Mouse (Mus musculus) heart, embryonic 10.5 days (tissue): Measurements from ENCODE around the gene Borcs8. TPM values are rescaled to one million over a fixed set of nuclear protein-coding genes. Genes with fewer than 3 reads are reported as not detected.

ENCODE experiments used
- DNase-seq: peaks from one replicate; pipeline ENCODE4 v3.0.0-alpha.2; 2017; ENCODE audit warnings: low spot score
- H3K27ac ChIP-seq: fragments of 300-500 bp; sonication (generic); 2 replicates; pipeline ENCODE4 v1.5.1; 2016; ENCODE audit warnings: mild to moderate bottlenecking
- H3K27me3 ChIP-seq: fragments of 300-500 bp; sonication (generic); 2 replicates; pipeline ENCODE4 v1.6.1; 2016; ENCODE audit warnings: mild to moderate bottlenecking; ENCODE audit not compliant: poor library complexity, insufficient read depth, severe bottlenecking
- H3K36me3 ChIP-seq: fragments of 300-500 bp; sonication (generic); 2 replicates; pipeline ENCODE4 v1.6.1; 2016; ENCODE audit warnings: mild to moderate bottlenecking, moderate library complexity
- H3K4me1 ChIP-seq: fragments of 300-500 bp; sonication (generic); 2 replicates; pipeline ENCODE4 v1.6.1; 2016; ENCODE audit warnings: mild to moderate bottlenecking
- H3K4me3 ChIP-seq: fragments of 300-500 bp; sonication (generic); 2 replicates; pipeline ENCODE4 v1.5.1; 2016; ENCODE audit warnings: mild to moderate bottlenecking, moderate library complexity
- H3K9me3 ChIP-seq: fragments of 300-500 bp; sonication (generic); 2 replicates; pipeline ENCODE4 v1.6.1; 2016; ENCODE audit warnings: mild to moderate bottlenecking, moderate library complexity
- WGBS: fragments of 180-500 bp; shearing (Covaris S2); methylation state at CpG from one replicate; pipeline ENCODE4 v1.1.7; 2016; 5-methylcytosine and 5-hydroxymethylcytosine counted together
- polyA plus RNA-seq: library from polyadenylated mRNA; unstranded; fragments of >200 nt; fragmentation: Nextera tagmentation; extraction: Ambion mirVana; gene quantifications from 2 replicates; pipeline ENCODE4 v1.2.1, GENCODE M21; 2016

The Borcs8 gene
- polyA plus RNA-seq, 1 experiment from 2014 or later: 43.9 TPM

DNA sequence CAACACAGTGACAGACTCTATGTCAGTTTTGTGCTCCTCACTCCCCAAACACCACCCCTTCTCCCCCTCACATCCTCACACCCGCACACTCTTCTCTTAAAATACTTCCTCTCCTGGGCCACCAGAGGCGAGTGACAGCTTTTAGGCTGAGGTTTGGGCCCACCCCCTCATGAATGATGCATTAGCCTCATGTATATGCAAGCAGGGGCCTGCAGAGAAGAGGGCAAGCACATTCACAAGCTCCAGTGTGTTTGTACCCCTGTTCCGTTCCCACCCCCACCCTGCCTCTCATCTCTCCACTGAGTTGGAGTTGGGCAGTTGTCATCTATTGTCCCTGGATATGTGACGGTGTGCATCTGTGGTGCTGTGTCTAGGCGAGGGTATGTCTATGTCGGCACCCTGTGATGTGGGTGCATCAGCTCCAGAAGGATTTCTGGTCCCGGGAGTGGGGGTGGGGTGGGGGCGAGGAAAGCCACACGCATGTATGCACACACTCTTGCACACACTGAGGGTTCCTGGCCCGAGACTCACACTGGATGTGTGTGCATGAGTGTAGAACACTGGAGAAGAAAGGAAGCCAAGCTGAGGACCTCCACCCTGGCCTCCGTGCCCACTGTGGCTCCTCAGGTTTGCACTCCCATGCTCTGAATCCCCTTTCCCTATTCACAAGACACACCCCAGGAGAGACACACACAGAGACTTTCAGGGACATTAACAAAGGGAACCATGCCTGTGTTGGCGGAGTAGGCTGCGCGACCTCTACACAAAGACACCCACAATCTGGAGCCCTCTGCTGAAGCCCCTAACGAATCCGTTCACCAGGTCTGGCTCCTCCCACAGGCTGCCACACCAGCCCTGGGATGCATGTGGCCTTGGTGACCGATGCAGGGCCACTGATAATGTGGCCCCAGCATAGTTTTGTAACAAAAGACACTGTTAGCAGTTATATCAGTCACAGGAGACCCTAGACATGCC lies 20.3 kb upstream of the Borcs8 start:
- Histone ChIP-seq H3K9me3 (no peaks in the 10 kb centered on the region), H3K27ac (no peak overlapping the region), H3K4me1 (peaks cover 9% of the 10 kb centered on the region), H3K36me3 (no peaks in the 10 kb centered on the region), H3K27me3 (peaks cover 93% of the 10 kb centered on the region), H3K4me3 (no peak overlapping the region)
- 18% methylated on average over 17 of the region's 17 CpGs for WGBS
- DNase-seq: no peak

DNA sequence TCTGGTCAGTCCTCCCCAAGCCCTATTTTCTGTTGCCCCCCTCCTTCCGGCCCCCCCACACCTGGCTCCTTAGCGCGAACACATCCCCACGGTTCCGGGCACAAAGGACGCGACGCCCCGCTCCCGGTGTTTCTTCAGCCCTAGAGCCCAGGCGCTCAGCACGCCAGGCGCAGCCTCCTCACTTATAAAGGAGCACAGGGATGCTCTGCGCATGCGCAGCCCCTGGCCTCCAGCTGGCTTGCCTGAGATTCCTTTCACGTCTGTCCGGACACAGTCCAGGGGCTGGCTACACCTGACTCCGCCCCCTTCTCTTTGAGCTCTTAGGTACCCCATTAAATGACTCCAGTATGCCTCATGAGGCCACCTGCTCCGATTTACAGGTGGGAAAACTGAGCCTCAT lies 18.6 kb upstream of the Borcs8 start, which contains the start of gene Ncan:
Gene Ncan, minus strand, starts transcription at position 207 of the 400 bp plus-strand sequence.
- DNase-seq: peak; percentile 84
- 2% methylated on average over 19 of the region's 19 CpGs for WGBS
- Histone ChIP-seq H3K4me3 (peak within 1 kb of the TSS; percentile 42), H3K36me3 (no peaks in the 10 kb centered on the region), H3K4me1 (peaks cover 9% of the 10 kb centered on the region), H3K27ac (no peak within 1 kb of the TSS), H3K9me3 (no peaks in the 10 kb centered on the region), H3K27me3 (peaks cover 87% of the 10 kb centered on the region)

DNA sequence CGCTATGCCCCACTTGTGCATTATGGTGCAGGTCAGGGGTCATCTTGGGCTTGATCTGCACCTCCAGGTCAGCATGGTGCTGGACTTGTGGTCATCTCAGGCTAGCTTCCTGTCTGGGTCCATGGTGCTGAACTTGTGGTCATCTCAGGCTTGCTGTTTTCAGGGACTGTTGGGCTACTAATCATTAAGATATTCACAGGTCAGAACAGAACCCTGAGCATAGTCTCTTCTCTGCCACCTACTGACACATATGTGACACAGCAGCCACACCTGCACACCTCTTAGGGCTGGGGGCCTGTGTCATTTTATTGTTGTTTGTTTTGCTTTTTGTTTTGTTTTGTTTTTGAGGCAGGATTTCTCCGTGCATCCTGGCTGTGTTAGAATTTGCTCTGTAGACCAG lies 16.4 kb upstream of the Borcs8 start:
- no peak overlapping the region for H3K27ac ChIP-seq
- peaks cover 9% of the 10 kb centered on the region for H3K4me1 ChIP-seq
- no peak for DNase-seq
- H3K9me3 ChIP-seq: no peaks in the 10 kb centered on the region
- peaks cover 65% of the 10 kb centered on the region for H3K27me3 ChIP-seq
- no peaks in the 10 kb centered on the region for H3K36me3 ChIP-seq
- H3K4me3 ChIP-seq: no peak overlapping the region
- 56% methylated on average over 2 of the region's 2 CpGs for WGBS

DNA sequence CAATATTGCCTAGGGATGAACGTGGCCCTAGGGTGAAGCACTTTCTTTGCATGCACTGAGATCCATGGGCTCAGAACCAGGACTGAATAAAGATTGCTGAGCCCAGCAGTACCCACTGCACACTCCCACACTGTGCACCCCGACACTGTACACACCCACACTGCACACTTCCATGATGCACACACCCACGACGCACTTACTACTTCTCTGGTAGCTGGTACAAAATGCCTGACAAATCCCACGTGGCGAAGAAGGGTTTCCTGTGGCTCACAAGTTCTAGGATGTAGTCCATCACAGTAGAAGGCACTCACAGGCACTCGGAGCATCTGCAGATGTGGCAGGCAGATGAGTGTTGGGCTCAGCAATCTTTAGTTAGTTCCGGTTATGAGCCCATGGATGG lies 14.3 kb upstream of the Borcs8 start:
- H3K36me3 ChIP-seq: no peaks in the 10 kb centered on the region
- no peak overlapping the region for H3K27ac ChIP-seq
- H3K4me3 ChIP-seq: no peak overlapping the region
- DNase-seq: no peak
- 62% methylated on average over 8 of the region's 8 CpGs for WGBS
- H3K9me3 ChIP-seq: no peaks in the 10 kb centered on the region
- peaks cover 44% of the 10 kb centered on the region for H3K27me3 ChIP-seq
- H3K4me1 ChIP-seq: peaks cover 17% of the 10 kb centered on the region

DNA sequence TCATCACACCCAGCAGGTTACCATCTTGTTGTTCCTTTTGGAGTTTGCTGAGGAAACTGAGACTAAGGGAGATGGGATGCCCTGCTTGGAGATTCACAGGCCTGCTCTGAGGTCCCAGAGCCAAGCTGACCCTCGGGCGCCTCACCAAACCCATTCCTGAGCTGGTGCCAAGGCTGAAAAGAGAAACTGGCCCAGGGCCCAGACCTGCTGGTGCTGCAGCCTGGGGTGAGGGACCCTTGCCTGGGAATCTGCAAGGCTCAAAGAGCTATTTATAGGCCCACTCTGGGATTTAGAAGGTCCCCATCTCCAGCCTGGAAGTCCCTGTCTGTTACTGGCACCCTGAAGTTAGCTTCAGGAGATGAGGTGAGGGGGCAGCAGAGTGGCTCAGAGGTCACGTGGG lies 10.9 kb upstream of the Borcs8 start:
- DNase-seq: no peak
- Histone ChIP-seq H3K4me1 (peaks cover 29% of the 10 kb centered on the region), H3K9me3 (no peaks in the 10 kb centered on the region), H3K4me3 (no peak overlapping the region), H3K27me3 (peaks cover 16% of the 10 kb centered on the region; the same call in 1 of the 2 replicates), H3K36me3 (peaks cover 13% of the 10 kb centered on the region), H3K27ac (peak overlapping the region; percentile 13; the same call in 1 of the 2 replicates)
- 73% methylated on average over 3 of the region's 3 CpGs for WGBS

DNA sequence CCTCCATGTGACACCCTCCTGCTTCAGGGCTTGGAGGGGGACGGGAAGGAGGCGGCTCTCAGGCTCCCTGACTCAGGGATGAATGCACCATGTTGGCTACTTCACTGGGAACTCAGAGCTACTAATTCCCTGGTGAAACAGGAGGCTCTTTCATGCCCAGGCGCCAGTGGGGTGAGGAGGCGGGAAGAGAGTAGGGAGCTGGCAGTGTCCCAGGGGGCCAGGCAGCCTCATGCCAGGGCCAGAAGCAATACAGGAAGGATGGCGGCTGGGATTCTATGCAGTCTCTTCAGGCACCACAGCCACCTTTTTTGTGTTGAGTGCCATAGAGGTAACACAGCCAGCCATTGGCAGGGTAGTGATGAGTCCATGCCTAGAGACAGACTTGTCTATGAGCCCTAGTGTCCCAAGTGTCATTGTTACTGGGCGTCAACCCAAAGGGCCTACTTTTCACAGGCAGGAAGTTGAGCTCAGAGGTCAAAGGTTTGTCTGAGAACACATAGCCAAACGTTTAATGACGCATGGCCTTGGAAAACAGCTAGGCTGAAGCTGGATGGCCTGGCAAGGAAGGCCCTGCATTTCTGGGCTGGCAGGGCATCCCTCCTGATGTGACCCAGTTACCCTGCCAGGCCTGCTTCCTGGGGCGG lies 9.9 kb upstream of the Borcs8 start:
- WGBS: 63% methylated on average over 9 of the region's 9 CpGs

DNA sequence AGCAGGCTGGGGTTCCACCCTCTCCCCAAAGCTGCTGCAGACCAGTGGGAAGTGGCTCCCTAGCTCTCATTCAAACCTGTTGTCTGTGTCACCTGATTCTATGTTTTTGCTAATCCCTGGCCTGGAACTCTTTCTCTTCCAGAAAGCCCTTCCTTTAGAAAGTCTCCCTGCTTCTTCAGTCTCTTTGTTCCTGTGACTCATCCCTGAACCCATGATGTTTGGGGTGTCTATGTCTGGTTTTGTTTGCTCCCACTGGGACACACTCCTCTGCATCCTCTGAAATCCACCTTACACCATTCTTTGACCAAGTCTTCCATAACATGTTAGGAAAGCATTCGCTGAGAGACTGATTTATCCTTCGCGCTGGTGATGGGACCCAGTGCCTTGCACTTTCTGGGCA lies 9.2 kb upstream of the Borcs8 start:
- Histone ChIP-seq H3K9me3 (no peaks in the 10 kb centered on the region), H3K27ac (no peak overlapping the region), H3K4me1 (peaks cover 36% of the 10 kb centered on the region), H3K27me3 (peaks cover under 1% of the 10 kb centered on the region; the same call in 1 of the 2 replicates), H3K36me3 (peaks cover 29% of the 10 kb centered on the region), H3K4me3 (no peak overlapping the region)
- WGBS: 81% methylated on average over 3 of the region's 3 CpGs
- no peak for DNase-seq

More for the DNA sequence above, 9.9 kb upstream of the Borcs8 start:
- H3K27ac ChIP-seq: no peak overlapping the region
- H3K9me3 ChIP-seq: no peaks in the 10 kb centered on the region
- H3K36me3 ChIP-seq: peaks cover 23% of the 10 kb centered on the region
- DNase-seq: no peak
- H3K4me1 ChIP-seq: peaks cover 36% of the 10 kb centered on the region
- H3K27me3 ChIP-seq: peaks cover 7% of the 10 kb centered on the region; the same call in 1 of the 2 replicates
- no peak overlapping the region for H3K4me3 ChIP-seq

DNA sequence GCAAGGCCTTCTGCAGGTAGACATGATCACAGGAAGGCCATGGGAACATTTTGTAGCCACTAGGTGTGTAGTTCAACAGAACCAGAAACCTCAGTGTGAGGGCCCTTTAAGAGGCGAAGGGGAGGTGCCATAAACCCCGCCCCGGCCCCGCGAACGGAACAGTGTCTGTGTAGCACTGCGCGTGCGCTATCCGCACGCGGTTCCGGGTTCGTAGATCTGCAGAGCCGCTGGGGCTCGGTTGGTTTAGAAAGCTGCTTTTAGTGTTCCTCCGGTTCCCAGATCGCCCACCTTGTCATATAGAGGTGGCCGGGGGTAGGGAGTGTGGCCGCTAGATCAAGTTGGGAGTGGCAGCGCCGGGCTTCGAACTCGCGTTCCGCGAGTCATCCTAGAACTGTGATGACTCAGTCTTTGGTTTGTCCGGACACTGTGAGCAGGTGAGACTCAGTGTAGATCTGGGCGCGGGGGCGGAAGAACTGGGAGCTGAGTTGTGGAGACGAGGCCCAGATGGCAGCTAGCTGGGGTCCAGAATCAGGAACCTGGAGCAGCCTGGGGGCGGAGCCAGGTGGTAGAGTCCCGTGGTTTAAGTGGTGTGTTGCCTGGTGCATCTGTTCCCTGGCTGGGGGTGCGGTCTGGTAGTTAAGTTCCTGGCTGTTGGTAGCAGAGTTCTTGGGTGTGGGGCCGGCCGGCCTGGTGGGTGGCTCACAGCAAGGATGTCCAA lies 8.0 kb upstream of the Borcs8 start, which contains the start of gene Nr2c2ap:
Gene Nr2c2ap, plus strand, starts transcription at position 168 of the 718 bp plus-strand sequence.
- H3K4me3 ChIP-seq: peak within 1 kb of the TSS; percentile 76
- H3K4me1 ChIP-seq: peaks cover 40% of the 10 kb centered on the region
- WGBS: 2% methylated on average over 37 of the region's 37 CpGs
- peak within 1 kb of the TSS; percentile 85 for H3K27ac ChIP-seq
- no peaks in the 10 kb centered on the region for H3K27me3 ChIP-seq
- peak; percentile 94 for DNase-seq
- peaks cover 42% of the 10 kb centered on the region for H3K36me3 ChIP-seq
- no peaks in the 10 kb centered on the region for H3K9me3 ChIP-seq

DNA sequence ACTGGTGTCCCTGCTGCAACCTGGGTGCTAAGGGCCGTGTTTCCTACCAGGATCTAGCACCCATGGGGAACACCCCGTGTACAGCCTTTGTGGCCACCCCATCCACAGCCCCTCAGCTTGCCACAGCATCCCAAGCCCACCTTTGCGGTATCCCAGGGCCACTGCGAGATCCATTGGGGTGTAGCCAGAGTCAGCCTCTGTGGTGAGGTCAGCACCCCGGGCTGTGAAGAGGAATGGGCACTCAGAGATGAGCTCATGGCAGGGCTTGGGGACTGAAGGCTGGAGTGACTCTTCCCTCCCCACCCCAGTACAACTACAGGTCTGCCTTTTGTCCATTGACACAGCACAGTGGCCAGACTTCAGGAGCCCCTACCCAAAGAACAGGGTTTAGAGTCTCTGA lies 5.2 kb upstream of the Borcs8 start:
- DNase-seq: no peak
- 92% methylated on average over 5 of the region's 5 CpGs for WGBS
- Histone ChIP-seq H3K4me1 (peaks cover 44% of the 10 kb centered on the region), H3K4me3 (no peak overlapping the region), H3K27ac (no peak overlapping the region), H3K9me3 (no peaks in the 10 kb centered on the region), H3K36me3 (peaks cover 50% of the 10 kb centered on the region), H3K27me3 (no peaks in the 10 kb centered on the region)

DNA sequence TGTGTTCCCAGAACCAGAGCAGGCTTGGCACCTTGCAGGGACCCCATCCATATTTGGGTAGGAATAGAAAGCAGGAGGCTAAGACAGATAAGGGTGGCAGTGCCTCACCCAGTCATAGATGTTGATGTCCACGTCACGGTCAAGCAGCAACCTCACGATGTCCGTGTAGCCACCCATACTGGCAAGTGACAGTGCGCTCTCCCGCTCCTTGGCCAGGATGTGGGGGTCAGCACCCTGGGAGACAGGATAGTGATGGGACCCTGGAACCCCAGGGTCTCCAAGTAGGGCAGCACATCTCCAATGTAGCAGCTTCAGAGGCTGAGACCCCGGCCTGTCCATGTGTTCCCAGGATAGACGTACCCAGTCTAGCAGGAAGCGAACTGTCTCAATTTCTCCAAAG lies 4.4 kb upstream of the Borcs8 start:
- Histone ChIP-seq H3K27ac (peak overlapping the region; percentile 29; the same call in 1 of the 2 replicates), H3K4me3 (no peak overlapping the region), H3K36me3 (peaks cover 50% of the 10 kb centered on the region), H3K4me1 (peaks cover 40% of the 10 kb centered on the region), H3K27me3 (no peaks in the 10 kb centered on the region), H3K9me3 (no peaks in the 10 kb centered on the region)
- WGBS: 81% methylated on average over 9 of the region's 9 CpGs
- no peak for DNase-seq

DNA sequence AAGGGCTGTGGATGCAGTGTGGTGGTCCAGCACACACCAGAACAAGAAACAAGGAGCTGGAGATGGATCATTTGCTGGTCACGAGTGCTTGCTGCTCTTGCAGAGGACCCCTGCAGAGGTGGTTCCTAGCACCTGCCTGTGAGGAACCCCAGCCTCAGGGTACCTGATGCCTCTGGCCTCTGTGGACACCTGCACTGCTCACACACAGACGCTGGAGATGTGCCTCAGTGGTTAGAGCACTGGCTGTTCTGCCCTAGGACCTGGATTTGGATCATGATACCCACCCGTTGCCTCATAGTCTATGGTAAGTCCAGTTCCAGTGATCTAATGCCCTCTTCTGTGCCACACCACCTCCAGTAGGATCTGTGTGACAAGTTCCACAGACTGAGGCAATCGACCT lies 2.7 kb upstream of the Borcs8 start:
- no peak overlapping the region for H3K27ac ChIP-seq
- no peaks in the 10 kb centered on the region for H3K27me3 ChIP-seq
- peaks cover 42% of the 10 kb centered on the region for H3K4me1 ChIP-seq
- no peak for DNase-seq
- no peaks in the 10 kb centered on the region for H3K9me3 ChIP-seq
- 83% methylated on average over 4 of the region's 4 CpGs for WGBS
- H3K36me3 ChIP-seq: peaks cover 50% of the 10 kb centered on the region
- H3K4me3 ChIP-seq: no peak overlapping the region

DNA sequence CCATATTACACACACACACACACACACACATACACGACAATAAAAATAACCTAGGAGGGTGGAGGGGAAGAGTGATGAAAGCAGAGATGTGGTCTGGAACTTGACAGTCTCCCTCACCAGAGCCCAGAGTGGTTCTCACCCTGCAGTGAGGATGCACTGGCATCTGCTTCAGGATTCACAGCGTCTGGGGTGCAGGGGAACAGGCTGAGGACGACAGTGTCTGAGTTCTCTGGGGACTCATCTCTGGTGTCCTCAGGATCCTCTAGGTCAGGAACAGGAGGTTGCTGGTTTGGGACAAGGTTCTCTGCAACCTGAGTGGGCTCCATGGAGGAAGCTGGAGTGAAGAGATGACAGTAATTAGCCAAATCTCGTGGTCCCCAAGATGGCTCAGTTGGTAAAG lies 1.4 kb upstream of the Borcs8 start:
- H3K36me3 ChIP-seq: peaks cover 51% of the 10 kb centered on the region
- peak overlapping the region; percentile 91 for H3K4me3 ChIP-seq

More for the DNA sequence above, 1.4 kb upstream of the Borcs8 start:
- peak overlapping the region; percentile 88; the same call in 1 of the 2 replicates for H3K27ac ChIP-seq
- no peaks in the 10 kb centered on the region for H3K27me3 ChIP-seq
- DNase-seq: no peak
- no peaks in the 10 kb centered on the region for H3K9me3 ChIP-seq
- H3K4me1 ChIP-seq: peaks cover 33% of the 10 kb centered on the region
- 75% methylated on average over 4 of the region's 4 CpGs for WGBS
